Mouse (Mus musculus) G1E (cell line): ENCODE results near the gene P2ry12.

Experiments used
- CTCF ChIP-seq: IDR thresholded peaks from 2 replicates; pipeline ENCODE4 v1.5.1; 2012; ENCODE audit warnings: low read depth, low read length, inconsistent platforms, mixed read lengths
- GATA1 ChIP-seq: IDR thresholded peaks from 2 replicates; pipeline ENCODE4 v1.6.1; 2012; ENCODE audit warnings: borderline replicate concordance, low read length, inconsistent platforms, mixed read lengths
- GATA2 ChIP-seq: IDR thresholded peaks from 2 replicates; pipeline ENCODE4 v1.6.1; 2012; ENCODE audit warnings: low read depth, low read length, inconsistent platforms, borderline replicate concordance
- POLR2AphosphoS5 ChIP-seq: IDR thresholded peaks from 2 replicates; pipeline ENCODE4 v1.6.1; 2012; ENCODE audit warnings: low read depth, low read length, inconsistent platforms; ENCODE audit not compliant: insufficient replicate concordance

- TF ChIP-seq CTCF (no peak), POLR2AphosphoS5 (no peak), GATA1 (no peak), GATA2 (no peak)
Measured at GRCm38 (mm10) chr3:59211784-59212183, 50.9 kb downstream of the P2ry12 start.
